Mouse (Mus musculus): ENCODE data around the gene Zfp90.

Gene Zfp90

GRCm38 (mm10) chr8:106432954-106433570 is 17.9 kb downstream of the Zfp90 start:
- peak; percentile 55 to 76 for DNase-seq (ENCODE audit: low spot score in 2 of 2)

DNA sequence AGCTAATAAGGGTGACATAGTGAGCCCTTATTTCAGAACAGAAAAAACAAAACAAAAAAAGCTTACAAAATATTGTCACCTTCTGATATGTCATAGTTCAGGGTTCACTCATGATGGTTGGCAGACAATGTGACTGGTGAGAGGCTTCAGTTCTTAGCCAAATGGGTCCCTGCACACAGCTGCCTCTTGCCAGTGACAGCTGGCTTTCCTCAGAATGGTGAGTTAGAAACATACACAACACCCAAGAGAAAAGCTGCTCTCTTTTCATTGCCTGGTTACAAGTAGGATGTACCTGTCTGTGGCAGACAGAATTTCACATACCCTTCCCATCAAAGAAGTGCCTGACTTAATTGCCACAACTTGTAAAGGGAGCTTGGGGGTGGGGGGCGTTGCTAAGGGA is 18.5 kb downstream of the Zfp90 start:
- DNase-seq (ENCODE audit: low spot score in 2 of 2): no peak

GRCm38 (mm10) chr8:106437781-106438180 is 22.7 kb downstream of the Zfp90 start:
- DNase-seq (ENCODE audit: low spot score in 2 of 2): no peak

DNA sequence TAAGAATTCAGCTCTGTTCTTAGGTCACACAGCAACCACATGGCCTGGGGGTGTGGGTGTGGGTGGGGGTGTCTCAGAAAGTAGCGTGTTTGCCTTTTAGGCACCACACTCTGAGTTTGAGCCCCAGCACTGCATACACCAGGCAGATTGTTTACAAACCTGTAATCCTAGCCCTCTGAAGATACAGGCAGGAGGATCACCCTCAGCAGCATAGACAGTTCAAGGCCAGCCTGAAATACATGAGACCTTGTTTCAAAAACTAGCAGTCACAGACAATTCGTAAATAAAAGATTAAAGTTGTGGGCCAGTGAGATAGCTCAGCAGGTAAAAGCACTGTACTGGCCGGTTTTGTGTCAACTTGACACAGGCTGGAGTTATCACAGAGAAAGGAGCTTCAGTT is 25.0 kb downstream of the Zfp90 start:
- no peak for DNase-seq (ENCODE audit: low spot score in 2 of 2)

DNA sequence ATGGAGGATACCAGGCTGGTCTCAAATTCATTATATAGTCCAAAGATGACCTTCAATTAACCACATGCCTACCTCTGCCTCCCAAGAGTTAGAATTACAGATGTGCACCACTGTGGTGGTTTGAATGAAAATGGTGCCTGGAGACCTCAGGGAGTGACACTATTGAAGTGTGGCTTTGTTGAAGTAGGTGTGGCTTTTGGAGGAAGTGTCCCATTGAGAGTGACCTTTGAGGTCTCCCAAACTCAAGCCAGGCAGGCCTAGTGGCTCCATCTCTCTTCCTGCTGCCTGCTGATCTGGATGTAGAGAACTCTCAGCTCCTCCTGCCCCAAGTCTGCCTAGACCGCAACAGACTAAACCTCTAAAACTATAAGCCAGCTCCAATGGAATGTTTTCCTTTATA is 27.6 kb downstream of the Zfp90 start:
- DNase-seq (ENCODE audit: low spot score in 2 of 2): no peak

DNA sequence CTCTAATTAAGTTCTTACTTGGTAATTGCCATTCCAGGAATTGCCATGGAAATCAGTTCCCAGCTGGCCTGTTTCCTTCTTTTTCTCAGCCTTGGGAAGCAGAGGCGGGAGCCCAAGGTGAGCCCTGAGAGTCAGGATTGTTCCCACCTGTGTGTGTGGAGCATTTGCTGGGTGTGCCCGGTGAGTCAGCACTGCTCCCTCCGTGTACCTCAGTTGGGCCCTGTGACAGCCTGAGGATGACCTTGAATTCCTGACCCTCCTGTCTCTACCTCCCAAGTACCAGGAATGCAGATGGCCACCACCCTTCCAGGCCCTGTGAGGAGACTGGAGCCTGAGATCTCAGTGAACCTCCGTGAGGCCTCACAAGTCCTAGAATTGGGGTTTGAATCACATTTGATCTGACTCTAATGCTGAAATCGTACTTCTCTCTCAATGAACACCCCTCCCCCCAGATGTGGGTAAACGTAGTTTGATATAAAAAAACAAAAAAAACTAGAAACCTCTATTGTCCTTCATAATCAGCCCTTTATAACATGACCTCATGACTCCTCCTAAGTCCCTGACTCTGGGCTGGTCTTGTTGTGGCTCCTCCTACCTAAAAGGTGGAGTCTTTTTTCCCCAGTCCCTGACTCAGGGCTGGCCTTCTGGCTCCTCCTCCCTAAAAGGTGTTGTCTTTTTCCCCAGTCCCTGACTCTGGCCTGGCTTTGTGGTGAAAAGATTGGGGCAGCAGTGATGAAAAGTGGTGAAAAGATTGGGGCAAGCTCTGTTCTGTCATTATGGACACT is 36.4 kb downstream of the Zfp90 start:
- DNase-seq (ENCODE audit: low spot score in 2 of 2): no peak

DNA sequence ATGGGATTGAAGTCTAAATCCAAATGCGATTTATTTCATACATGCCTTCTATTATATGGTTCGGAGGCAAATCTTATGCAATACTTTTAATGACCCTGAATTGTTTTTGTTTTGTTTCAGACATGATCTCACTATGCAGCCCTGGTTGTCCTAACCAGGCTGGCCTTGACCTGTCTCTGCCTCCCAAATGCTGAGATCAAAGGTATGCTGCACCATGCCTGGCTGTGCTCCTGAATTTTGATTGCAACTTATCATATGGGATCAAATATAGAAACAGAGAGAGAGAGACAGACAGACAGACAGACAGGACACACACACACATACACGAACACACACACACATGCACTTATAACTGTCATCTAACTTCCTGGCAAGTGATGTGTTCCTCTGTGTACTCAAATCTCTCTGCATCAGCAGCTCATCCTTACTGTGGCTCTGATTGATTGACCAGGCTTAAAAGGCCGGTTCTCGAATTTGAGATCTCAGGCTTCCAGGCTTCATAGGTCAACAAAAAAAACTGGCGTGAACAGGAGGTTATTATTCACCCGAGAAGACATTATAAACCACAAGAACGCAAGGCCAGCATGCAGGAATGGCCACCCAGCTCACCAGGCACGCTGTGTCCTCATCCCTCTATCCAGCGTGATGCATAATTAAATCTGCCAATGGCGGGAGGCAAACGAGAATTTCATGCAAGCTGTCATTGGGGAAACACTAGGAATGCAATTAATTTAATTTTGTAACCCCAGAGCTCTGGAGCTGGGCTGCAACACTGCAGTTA is 37.8 kb downstream of the Zfp90 start:
- no peak for DNase-seq (ENCODE audit: low spot score in 2 of 2)

GRCm38 (mm10) chr8:106454036-106454435 is 38.9 kb downstream of the Zfp90 start:
- no peak for DNase-seq (ENCODE audit: low spot score in 2 of 2)

DNA sequence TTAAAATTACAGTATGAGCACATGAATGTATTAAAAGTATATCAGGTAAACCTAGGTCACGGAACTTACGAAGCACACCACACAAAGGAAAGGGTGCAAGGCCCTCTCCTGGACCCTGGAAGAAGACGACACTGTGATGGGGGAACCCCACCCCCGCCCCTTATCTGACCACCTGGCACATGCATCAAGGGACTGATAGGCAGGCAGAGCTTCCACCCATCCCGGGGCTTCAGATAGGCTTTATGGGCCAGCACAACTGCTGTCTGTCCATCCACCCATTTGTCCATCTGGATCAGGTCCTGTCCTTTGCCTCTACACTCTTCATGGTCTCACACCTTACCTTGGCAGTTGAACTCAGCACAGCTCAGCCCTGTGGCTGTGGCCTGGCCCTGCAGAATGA is 47.0 kb downstream of the Zfp90 start:
- no peak for DNase-seq (ENCODE audit: low spot score in 2 of 2)

DNA sequence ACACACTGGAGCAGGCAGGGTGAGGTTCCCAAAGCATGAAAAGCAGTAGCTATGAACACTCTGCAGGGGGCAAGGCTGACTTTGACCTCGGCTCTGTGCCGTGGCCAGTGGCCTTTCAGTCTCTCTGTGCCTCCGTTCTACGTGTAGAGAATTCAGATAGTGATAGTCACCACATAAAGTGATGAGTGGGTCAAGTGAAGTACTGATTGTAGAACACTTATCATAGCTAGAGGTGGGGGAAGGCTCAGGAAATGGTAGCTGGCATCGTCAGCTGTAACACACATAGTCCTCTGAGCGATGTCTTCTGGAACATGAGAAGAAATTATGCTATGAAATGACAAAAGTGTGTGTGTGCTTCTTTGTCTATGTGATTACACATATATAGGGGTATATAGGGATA is 48.7 kb downstream of the Zfp90 start:
- no peak for DNase-seq (ENCODE audit: low spot score in 2 of 2)

GRCm38 (mm10) chr8:106469485-106469884 is 54.4 kb downstream of the Zfp90 start:
- DNase-seq (ENCODE audit: low spot score in 2 of 2): no peak

DNA sequence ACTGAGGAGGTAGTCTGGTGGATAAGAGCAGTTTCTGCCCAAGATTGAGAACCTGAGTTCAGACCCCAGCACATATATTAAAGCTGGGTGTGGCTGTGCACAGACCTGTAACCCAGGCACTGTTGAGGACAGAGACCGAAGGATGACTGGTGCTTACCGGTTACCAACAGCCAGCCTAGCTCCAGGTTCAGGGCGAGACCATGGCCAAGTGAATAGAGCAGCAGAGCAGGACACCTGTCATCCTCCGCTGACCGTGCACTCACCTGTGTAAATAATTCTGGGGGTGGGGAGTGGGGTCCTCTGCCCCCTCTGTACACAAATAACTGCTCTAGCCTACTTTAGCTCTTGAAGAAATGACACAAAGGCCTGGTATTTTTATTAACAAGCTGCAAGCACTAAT is 58.9 kb downstream of the Zfp90 start:
- DNase-seq (ENCODE audit: low spot score in 2 of 2): no peak

Measured in spleen, postnatal 14 days (tissue).